Mouse (Mus musculus): ENCODE results near the gene Olfr630. TPM values are rescaled to one million over a fixed set of nuclear protein-coding genes. Genes with fewer than 3 reads are reported as not detected.
"Not testable (repeated sequence)": the region's sequence is repeated elsewhere in the genome, so short reads cannot be mapped to it uniquely, and the experiment has no call there.

Olfr630 gene
- polyA plus RNA-seq (2011; ENCODE audit: insufficient read length, low read depth, missing spikeins): not detected in 2 replicates

DNA sequence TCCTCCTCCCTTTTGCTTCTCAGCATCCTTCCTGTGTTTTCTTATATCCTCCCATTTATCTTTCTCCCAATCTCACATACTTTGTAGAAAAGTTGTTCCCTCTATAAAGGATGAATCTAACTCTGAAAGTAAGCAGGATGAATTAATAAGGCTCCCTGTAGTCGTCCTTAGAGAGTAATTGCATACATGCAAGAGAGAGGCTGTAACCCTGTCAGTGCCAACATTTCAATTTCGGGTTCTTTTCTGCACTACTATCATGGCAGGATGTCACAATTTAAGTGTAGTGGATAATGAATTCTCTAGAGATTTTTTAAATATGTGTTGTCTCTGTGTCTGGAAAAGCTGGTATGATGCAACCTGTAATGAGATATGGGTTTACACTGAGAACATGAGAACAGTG lies at the start of gene Olfr630:
Olfr630 (minus strand) TSS at position 101 of the 400 bp plus-strand sequence.
- no peaks in the 10 kb centered on the region for H3K4me1 ChIP-seq (ENCODE audit: control insufficient read depth, insufficient read depth, low read length)
- TF ChIP-seq CTCF (IDR thresholded peaks at IDR 0.05; ENCODE audit: borderline replicate concordance, insufficient read depth, low read length) (no peak), POLR2A (IDR thresholded peaks at IDR 0.05; ENCODE audit: low read depth, low read length) (no peak)
- no peak within 1 kb of the TSS for H3K27ac ChIP-seq (ENCODE audit: insufficient read depth, low read length)
- H3K4me3 ChIP-seq (ENCODE audit: insufficient read depth, low read length): no peak within 1 kb of the TSS

DNA sequence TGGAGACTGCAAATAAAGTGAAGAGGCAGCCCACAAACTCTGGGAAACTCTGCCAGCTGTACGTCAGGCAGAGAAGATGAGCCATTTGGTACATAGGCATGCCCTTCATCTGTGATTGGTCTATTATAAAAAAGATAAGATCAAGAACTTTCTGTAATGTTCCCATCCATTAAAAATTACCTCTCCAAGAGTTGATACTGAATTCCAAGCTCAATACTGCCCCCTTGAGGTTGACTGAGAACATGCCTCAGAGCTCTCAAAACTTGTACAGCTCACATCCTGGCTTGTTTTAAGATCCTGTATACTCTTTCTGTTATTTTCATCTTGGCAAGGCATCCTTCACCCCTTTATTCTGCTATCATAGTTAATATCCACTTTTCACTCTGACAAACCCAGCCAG lies 49.7 kb upstream of the Olfr630 start:
- Histone ChIP-seq H3K4me1 (ENCODE audit: control insufficient read depth, insufficient read depth, low read length) (no peaks in the 10 kb centered on the region), H3K4me3 (ENCODE audit: insufficient read depth, low read length) (no peak overlapping the region), H3K27ac (ENCODE audit: insufficient read depth, low read length) (no peak overlapping the region)
- no peak for TF ChIP-seq CTCF (IDR thresholded peaks at IDR 0.05; ENCODE audit: borderline replicate concordance, insufficient read depth, low read length)
- TF ChIP-seq POLR2A (IDR thresholded peaks at IDR 0.05; ENCODE audit: low read depth, low read length): no peak

DNA sequence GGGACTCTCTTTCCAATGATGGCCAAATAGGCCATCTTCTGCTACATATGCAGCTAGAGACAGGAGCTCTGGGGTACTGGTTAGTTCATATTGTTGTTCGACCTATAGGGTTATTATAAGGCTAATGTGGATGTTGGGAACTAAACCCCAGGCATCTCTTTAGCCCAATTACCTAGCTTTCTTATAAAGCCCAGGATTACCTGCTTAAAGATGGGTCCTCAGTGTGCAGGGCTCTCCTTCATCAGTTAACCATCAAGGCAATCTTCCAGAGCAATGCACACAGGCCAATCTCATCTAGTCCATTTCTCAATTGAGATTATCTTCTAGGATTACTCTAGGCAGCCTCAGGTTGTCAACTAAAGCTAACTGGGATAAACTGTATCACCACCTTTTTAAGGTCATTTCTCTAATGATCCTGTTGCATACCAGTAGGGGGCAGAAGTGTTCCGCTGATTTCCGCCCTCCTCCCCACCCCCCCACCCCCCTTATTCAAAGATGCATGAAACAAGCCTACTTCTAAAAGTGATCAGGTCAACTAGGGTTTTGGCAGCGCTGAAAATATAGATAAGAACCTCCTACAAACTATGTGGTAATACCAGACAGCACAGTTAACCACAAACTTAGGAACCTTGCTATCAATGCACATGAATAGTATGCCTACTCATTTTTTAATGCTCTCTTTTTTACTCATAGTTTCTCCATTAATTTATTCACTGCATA lies 35.7 kb upstream of the Olfr630 start:
- Histone ChIP-seq H3K27ac (ENCODE audit: insufficient read depth, low read length) (no peak overlapping the region), H3K4me1 (ENCODE audit: control insufficient read depth, insufficient read depth, low read length) (no peaks in the 10 kb centered on the region), H3K4me3 (ENCODE audit: insufficient read depth, low read length) (no peak overlapping the region)
- TF ChIP-seq CTCF (IDR thresholded peaks at IDR 0.05; ENCODE audit: borderline replicate concordance, insufficient read depth, low read length) (no peak), POLR2A (IDR thresholded peaks at IDR 0.05; ENCODE audit: low read depth, low read length) (no peak)

DNA sequence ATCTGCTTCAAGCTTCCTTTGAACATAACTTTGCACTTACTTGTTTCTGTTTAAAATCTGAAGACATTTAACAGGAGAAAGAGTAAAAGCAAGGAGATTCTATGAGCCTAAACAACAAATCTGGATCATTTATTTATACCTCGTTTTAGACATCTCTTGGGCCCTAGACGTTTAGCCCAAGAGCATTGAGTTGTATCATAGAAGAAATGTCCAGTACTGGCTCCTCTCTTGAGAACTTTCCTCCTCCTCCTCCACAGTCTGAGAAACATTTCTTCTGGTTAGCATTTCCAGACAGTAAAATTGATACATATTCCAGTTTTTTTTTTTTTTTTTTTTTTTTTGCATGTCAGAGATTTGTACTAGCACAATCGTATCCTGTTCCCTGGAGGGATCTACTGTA lies 34.6 kb upstream of the Olfr630 start, which contains the start of gene Olfr67:
Olfr67 (minus strand) TSS at position 101 of the 400 bp plus-strand sequence.
- no peak for TF ChIP-seq CTCF (IDR thresholded peaks at IDR 0.05; ENCODE audit: borderline replicate concordance, insufficient read depth, low read length)
- no peak within 1 kb of the TSS for H3K4me3 ChIP-seq (ENCODE audit: insufficient read depth, low read length)
- H3K4me1 ChIP-seq (ENCODE audit: control insufficient read depth, insufficient read depth, low read length): no peaks in the 10 kb centered on the region

DNA sequence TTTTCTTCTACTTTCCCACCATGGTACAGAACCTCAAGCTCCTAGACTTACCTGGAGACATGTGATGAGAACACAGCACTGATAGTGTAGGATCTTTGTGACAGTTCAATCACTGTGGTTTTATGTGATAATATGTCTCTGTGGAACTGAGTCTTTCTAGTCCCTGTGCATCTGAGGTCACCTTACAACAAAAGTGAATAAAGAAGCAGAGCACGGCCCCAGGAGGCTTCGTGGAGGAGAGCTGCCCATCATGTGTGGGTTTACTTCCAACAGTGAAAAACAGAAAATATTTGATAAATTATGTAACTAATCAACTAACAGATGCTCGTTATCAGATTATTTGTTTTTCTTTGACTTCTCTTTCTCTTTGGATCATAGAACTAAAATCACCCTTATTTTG lies 22.5 kb upstream of the Olfr630 start, which contains the start of gene Olfr68:
Olfr68 (minus strand) TSS at position 101 of the 400 bp plus-strand sequence.
- TF ChIP-seq POLR2A (IDR thresholded peaks at IDR 0.05; ENCODE audit: low read depth, low read length): no peak
- TF ChIP-seq CTCF (IDR thresholded peaks at IDR 0.05; ENCODE audit: borderline replicate concordance, insufficient read depth, low read length): no peak
- no peak within 1 kb of the TSS for H3K27ac ChIP-seq (ENCODE audit: insufficient read depth, low read length)
- no peak within 1 kb of the TSS for H3K4me3 ChIP-seq (ENCODE audit: insufficient read depth, low read length)
- no peaks in the 10 kb centered on the region for H3K4me1 ChIP-seq (ENCODE audit: control insufficient read depth, insufficient read depth, low read length)

More for the DNA sequence above, 34.6 kb upstream of the Olfr630 start, which contains the start of gene Olfr67:
- H3K27ac ChIP-seq (ENCODE audit: insufficient read depth, low read length): no peak within 1 kb of the TSS

DNA sequence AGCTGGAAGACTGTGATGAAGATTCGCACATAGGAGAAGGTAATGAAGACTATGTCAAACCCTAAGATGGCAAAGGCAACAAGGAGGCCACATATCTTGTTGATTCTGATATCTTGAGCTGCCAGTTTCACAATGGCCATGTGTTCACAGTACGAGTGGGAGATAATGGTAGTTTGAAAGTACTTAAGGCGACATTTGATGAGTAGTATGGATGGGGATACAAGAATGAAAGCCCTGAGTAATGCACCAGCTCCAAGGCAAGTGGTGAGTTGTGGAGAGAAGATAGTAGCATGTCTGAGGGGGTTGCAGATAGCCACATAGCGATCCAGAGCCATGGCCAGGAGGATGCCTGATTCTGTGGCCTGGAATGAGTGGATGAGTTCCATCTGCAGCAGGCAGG lies 20.5 kb upstream of the Olfr630 start:
- not testable (repeated sequence) for H3K27ac ChIP-seq (ENCODE audit: insufficient read depth, low read length); H3K4me1 ChIP-seq (ENCODE audit: control insufficient read depth, insufficient read depth, low read length); H3K4me3 ChIP-seq (ENCODE audit: insufficient read depth, low read length)

DNA sequence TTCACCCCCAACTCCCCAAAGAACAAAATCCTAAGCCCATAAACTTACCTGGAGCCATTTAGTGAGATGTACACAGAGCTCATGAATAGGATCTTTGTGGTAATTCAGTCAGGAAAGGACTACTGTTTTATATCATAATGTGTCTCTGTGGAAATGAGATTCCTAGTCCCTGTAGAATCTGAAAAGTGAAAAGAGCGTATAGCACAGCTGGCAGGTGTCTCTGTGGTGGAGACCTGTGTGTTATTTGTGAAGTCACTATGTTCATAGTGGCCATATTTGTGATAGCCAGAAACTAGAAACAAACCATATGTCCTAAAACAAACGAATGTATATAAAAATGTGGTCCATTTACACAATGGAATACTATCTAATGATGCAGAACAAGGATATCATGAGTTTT lies 14.4 kb upstream of the Olfr630 start, which contains the start of gene Olfr69:
Olfr69 (minus strand) TSS at position 101 of the 400 bp plus-strand sequence.
- TF ChIP-seq POLR2A (IDR thresholded peaks at IDR 0.05; ENCODE audit: low read depth, low read length) (no peak), CTCF (IDR thresholded peaks at IDR 0.05; ENCODE audit: borderline replicate concordance, insufficient read depth, low read length) (no peak)
- H3K27ac ChIP-seq (ENCODE audit: insufficient read depth, low read length): no peak within 1 kb of the TSS
- H3K4me3 ChIP-seq (ENCODE audit: insufficient read depth, low read length): no peak within 1 kb of the TSS
- no peaks in the 10 kb centered on the region for H3K4me1 ChIP-seq (ENCODE audit: control insufficient read depth, insufficient read depth, low read length)

DNA sequence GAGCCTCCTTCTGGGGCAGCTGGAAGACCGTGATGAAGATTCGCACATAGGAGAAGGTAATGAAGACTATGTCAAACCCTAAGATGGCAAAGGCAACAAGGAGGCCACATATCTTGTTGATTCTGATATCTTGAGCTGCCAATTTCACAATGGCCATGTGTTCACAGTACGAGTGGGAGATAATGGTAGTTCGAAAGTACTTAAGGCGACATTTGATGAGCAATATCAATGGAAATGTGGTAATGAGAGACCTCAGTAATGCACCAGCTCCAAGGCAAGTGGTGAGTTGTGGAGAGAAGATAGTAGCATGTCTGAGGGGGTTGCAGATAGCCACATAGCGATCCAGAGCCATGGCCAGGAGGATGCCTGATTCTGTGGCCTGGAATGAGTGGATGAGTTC lies 10.6 kb upstream of the Olfr630 start:
- not testable (repeated sequence) for H3K4me1 ChIP-seq (ENCODE audit: control insufficient read depth, insufficient read depth, low read length); H3K4me3 ChIP-seq (ENCODE audit: insufficient read depth, low read length); H3K27ac ChIP-seq (ENCODE audit: insufficient read depth, low read length)

DNA sequence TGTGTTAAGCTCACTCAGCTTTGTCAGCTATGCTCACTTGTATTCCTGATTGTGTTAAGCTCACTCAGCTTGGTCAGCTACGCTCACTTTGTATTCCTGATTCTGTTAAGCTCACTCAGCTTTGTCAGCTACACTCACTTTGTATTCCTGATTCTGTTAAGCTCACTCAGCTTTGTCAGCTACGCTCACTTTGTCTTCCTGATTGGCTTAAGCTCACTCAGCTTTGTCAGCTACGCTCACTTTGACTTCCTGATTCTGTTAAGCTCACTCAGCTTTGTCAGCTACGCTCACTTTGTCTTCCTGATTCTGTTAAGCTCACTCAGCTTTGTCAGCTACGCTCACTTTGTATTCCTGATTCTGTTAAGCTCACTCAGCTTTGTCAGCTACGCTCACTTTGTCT lies 5.1 kb upstream of the Olfr630 start:
- H3K4me3 ChIP-seq (ENCODE audit: insufficient read depth, low read length); H3K27ac ChIP-seq (ENCODE audit: insufficient read depth, low read length); H3K4me1 ChIP-seq (ENCODE audit: control insufficient read depth, insufficient read depth, low read length): not testable (repeated sequence)

DNA sequence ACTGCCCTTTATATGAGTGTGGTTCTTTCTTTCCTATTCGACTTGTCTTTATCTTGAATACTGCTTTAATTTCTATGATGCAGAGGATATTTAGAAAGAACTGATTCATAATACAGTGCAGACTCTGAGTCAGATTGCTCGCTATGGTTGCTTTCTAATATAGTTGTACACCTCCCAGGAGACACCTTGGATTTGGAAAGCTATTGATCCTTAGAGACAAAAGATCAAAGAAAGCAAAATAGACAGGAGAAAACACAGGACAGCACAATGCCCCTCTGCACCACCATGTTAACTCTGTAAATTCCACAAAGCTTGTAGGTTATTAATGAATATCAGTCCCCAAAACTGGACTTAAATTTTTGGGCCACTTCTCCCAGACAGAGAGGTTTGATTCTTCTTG lies 12.3 kb downstream of the Olfr630 start, which contains the start of gene Olfr629:
Olfr629 (minus strand) TSS at position 101 of the 400 bp plus-strand sequence.
- Histone ChIP-seq H3K4me1 (ENCODE audit: control insufficient read depth, insufficient read depth, low read length) (no peaks in the 10 kb centered on the region), H3K4me3 (ENCODE audit: insufficient read depth, low read length) (no peak within 1 kb of the TSS), H3K27ac (ENCODE audit: insufficient read depth, low read length) (no peak within 1 kb of the TSS)
- TF ChIP-seq CTCF (IDR thresholded peaks at IDR 0.05; ENCODE audit: borderline replicate concordance, insufficient read depth, low read length) (no peak), POLR2A (IDR thresholded peaks at IDR 0.05; ENCODE audit: low read depth, low read length) (no peak)

DNA sequence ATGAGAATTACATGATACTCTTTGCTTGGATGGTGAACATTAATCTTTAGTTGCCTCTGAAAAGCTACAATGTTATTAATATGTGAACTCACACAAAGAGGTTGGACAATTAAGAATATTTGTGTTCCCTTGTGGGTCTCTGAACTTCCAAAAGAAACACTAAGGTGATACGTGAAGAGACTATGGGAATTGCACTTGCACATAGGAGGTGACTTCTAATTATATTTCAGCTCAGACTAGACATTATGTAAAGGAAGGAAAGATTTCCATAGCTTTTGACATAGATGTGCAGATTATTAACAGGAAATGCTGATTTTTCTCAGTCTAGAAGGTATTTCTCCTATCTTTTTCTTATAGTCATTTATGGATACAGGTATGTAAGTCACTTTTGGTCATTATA lies 27.1 kb downstream of the Olfr630 start, which contains the start of gene Olfr628:
Olfr628 (plus strand) TSS at position 301 of the 400 bp plus-strand sequence.
- Histone ChIP-seq H3K4me1 (ENCODE audit: control insufficient read depth, insufficient read depth, low read length) (no peaks in the 10 kb centered on the region), H3K4me3 (ENCODE audit: insufficient read depth, low read length) (no peak within 1 kb of the TSS), H3K27ac (ENCODE audit: insufficient read depth, low read length) (no peak within 1 kb of the TSS)
- no peak for TF ChIP-seq CTCF (IDR thresholded peaks at IDR 0.05; ENCODE audit: borderline replicate concordance, insufficient read depth, low read length)
- no peak for TF ChIP-seq POLR2A (IDR thresholded peaks at IDR 0.05; ENCODE audit: low read depth, low read length)

DNA sequence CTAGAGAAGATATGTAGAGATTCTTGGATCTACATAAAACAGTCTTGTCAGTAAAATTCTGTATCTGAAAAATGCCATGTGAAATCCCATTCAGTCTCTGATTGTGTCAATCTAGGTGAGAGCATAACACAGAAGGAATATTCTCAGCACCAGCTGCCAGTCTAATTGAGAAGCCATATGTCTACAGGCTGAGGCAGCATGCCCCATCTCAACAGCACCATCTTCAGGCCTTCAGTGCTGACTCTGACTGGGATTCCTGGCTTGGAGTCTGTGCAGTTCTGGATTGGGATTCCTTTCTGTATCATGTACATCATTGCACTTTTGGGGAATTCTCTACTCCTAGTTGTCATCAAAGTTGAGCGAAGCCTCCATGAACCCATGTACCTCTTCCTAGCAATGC lies 40.7 kb downstream of the Olfr630 start:
- not testable (repeated sequence) for H3K4me1 ChIP-seq (ENCODE audit: control insufficient read depth, insufficient read depth, low read length); H3K4me3 ChIP-seq (ENCODE audit: insufficient read depth, low read length); H3K27ac ChIP-seq (ENCODE audit: insufficient read depth, low read length)
